Mouse (Mus musculus) liver, adult 2 months (tissue): Measurements from ENCODE around the gene Arl15. TPM values are rescaled to one million over a fixed set of nuclear protein-coding genes. Genes with fewer than 3 reads are reported as not detected.

Experiments used
- DNase-seq: peaks from one replicate; pipeline ENCODE4 v3.0.0-alpha.2; 2011; ENCODE audit warnings: low read depth, low spot score; ENCODE audit errors: extremely low read depth
- H3K27ac ChIP-seq: fragments of 200-500 bp; replicated peaks from 2 replicates; pipeline ENCODE4 v1.5.1; 2012; ENCODE audit warnings: low read depth, mild to moderate bottlenecking, control low read depth, inconsistent platforms, low read length; ENCODE audit not compliant: insufficient read depth
- H3K27me3 ChIP-seq: fragments of 200-500 bp; 2 replicates; pipeline ENCODE4 v1.6.1; 2012; ENCODE audit warnings: mild to moderate bottlenecking, moderate library complexity, low read length, inconsistent platforms; ENCODE audit not compliant: control insufficient read depth, insufficient read depth
- H3K36me3 ChIP-seq: fragments of 200-500 bp; 2 replicates; pipeline ENCODE4 v1.6.1; 2012; ENCODE audit warnings: low read length, inconsistent platforms; ENCODE audit not compliant: control insufficient read depth, insufficient read depth
- H3K4me1 ChIP-seq: fragments of 200-500 bp; 2 replicates; pipeline ENCODE4 v1.6.1; 2011; ENCODE audit warnings: low read length; ENCODE audit not compliant: control insufficient read depth, insufficient read depth
- H3K4me3 ChIP-seq: fragments of 200-500 bp; 2 replicates; pipeline ENCODE4 v1.5.1; 2011; ENCODE audit warnings: low read depth, mild to moderate bottlenecking, control low read depth, low read length, moderate library complexity; ENCODE audit not compliant: insufficient read depth
- H3K79me2 ChIP-seq: fragments of 200-500 bp; 2 replicates; pipeline ENCODE4 v1.6.1; 2012; ENCODE audit warnings: inconsistent platforms, mild to moderate bottlenecking, low read length, moderate library complexity; ENCODE audit not compliant: control insufficient read depth, insufficient read depth
- H3K9ac ChIP-seq: fragments of 200-500 bp; 2 replicates; pipeline ENCODE4 v1.6.1; 2012; ENCODE audit warnings: low read depth, mild to moderate bottlenecking, control low read depth, inconsistent platforms, low read length
- CTCF ChIP-seq: fragments of 200-500 bp; IDR thresholded peaks from 2 replicates; pipeline ENCODE4 v1.5.1; 2011; ENCODE audit warnings: low read depth, low read length, control low read depth
- POLR2A ChIP-seq: fragments of 200-500 bp; IDR thresholded peaks from 2 replicates; pipeline ENCODE4 v1.6.1; 2011; ENCODE audit warnings: low read length, control low read depth; ENCODE audit not compliant: insufficient read depth; ENCODE audit errors: extremely low read depth
- WGBS: fragments of 180-500 bp; shearing (Covaris S2); methylation state at CpG from one replicate; pipeline ENCODE4 v1.1.7; 2018; 5-methylcytosine and 5-hydroxymethylcytosine counted together
- polyA plus RNA-seq: library from polyadenylated mRNA; depleted of rRNA; stranded (reverse); fragments of >200 nt; gene quantifications from 2 replicates; pipeline ENCODE4 v1.2.3, GENCODE M21; 2012; rRNA removed
- total RNA-seq: library from RNA; depleted of rRNA; stranded (reverse); fragments of >200 nt; gene quantifications from 2 replicates; pipeline ENCODE4 v1.2.3, GENCODE M21; 2014; rRNA removed

The Arl15 gene
- total and polyA plus RNA-seq, 2 experiments: 1.9 to 6.5 TPM

DNA sequence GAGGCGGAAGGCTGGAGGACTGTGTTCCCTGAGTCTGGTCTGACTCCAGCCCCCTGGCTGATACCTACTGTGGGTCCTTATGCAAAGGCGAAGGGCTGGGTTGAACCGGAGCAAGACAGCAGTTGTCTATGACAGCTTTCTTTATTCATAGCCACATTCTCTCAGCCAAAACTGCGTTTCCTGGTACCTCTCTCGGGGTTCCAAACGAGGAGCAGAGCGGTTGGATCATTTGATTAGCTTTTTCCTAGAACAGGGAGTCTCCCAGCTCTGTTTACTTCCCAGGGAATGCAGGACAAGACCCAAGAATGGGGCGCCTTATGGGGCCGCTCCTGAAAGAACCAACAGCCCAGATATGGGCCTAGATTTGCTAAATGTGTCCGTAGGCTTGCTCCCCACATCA, 396.6 kb downstream of the Arl15 start:
- Histone ChIP-seq H3K27ac (no peak overlapping the region), H3K4me3 (no peak overlapping the region), H3K9ac (no peak overlapping the region), H3K27me3 (no peaks in the 10 kb centered on the region), H3K36me3 (no peaks in the 10 kb centered on the region), H3K79me2 (no peaks in the 10 kb centered on the region), H3K4me1 (no peaks in the 10 kb centered on the region)
- TF ChIP-seq POLR2A (no peak), CTCF (no peak)
- 92% methylated on average over 10 of the region's 10 CpGs for WGBS
- no peak for DNase-seq

GRCm38 (mm10) chr13:114198252-114198799, 404.0 kb downstream of the Arl15 start:
- TF ChIP-seq POLR2A (no peak), CTCF (no peak)
- Histone ChIP-seq H3K79me2 (no peaks in the 10 kb centered on the region), H3K4me1 (no peaks in the 10 kb centered on the region), H3K4me3 (no peak overlapping the region), H3K36me3 (no peaks in the 10 kb centered on the region), H3K27ac (no peak overlapping the region), H3K27me3 (no peaks in the 10 kb centered on the region), H3K9ac (no peak overlapping the region)
- DNase-seq: no peak
- WGBS: 88% methylated on average over 10 of the region's 10 CpGs

- 93% methylated on average over 6 of the region's 6 CpGs for WGBS
- no peaks in the 10 kb centered on the region for H3K4me1 ChIP-seq
- no peaks in the 10 kb centered on the region for H3K79me2 ChIP-seq
- H3K9ac ChIP-seq: no peak overlapping the region
- no peak overlapping the region for H3K27ac ChIP-seq
- no peak for DNase-seq
- H3K36me3 ChIP-seq: no peaks in the 10 kb centered on the region
- H3K27me3 ChIP-seq: no peaks in the 10 kb centered on the region
- H3K4me3 ChIP-seq: no peak overlapping the region
- no peak for TF ChIP-seq CTCF
- no peak for TF ChIP-seq POLR2A
These were observed 405.4 kb downstream of the Arl15 start for GRCm38 (mm10) chr13:114199746-114200145.

GRCm38 (mm10) chr13:114200545-114200944, 406.2 kb downstream of the Arl15 start:
- no peak for TF ChIP-seq CTCF
- no peak for TF ChIP-seq POLR2A
- Histone ChIP-seq H3K27me3 (no peaks in the 10 kb centered on the region), H3K4me3 (no peak overlapping the region), H3K27ac (no peak overlapping the region), H3K4me1 (no peaks in the 10 kb centered on the region), H3K36me3 (no peaks in the 10 kb centered on the region), H3K9ac (no peak overlapping the region), H3K79me2 (no peaks in the 10 kb centered on the region)
- 91% methylated on average over 7 of the region's 7 CpGs for WGBS
- DNase-seq: no peak

- no peak for DNase-seq
- Histone ChIP-seq H3K9ac (no peak overlapping the region), H3K4me1 (no peaks in the 10 kb centered on the region), H3K79me2 (no peaks in the 10 kb centered on the region), H3K27ac (no peak overlapping the region), H3K36me3 (no peaks in the 10 kb centered on the region), H3K27me3 (no peaks in the 10 kb centered on the region), H3K4me3 (no peak overlapping the region)
- WGBS: 92% methylated on average over 15 of the region's 15 CpGs
- TF ChIP-seq CTCF (no peak), POLR2A (no peak)
These were observed 408.7 kb downstream of the Arl15 start for GRCm38 (mm10) chr13:114202806-114203570.

Other genes starting within 250 kb of the Arl15 start
- 15.4 and 18.1 TPM in 2 replicates for gene Snx18, start 175.9 kb upstream of the Arl15 start, total RNA-seq
- 7.2 and 7.5 TPM in 2 replicates for gene Snx18, start 175.9 kb upstream of the Arl15 start, polyA plus RNA-seq
- not detected in 2 replicates for gene Hspb3, start 130.8 kb upstream of the Arl15 start, total RNA-seq
- not detected in 2 replicates for gene Hspb3, start 130.8 kb upstream of the Arl15 start, polyA plus RNA-seq